Mouse (Mus musculus): ENCODE measurements around the gene Gm45208.

Gene Gm45208

GRCm38 (mm10) chrX:7775501-7776205, 53.6 kb downstream of the Gm45208 start:
- no peak for DNase-seq

- peak; percentile 53 for DNase-seq
Observed at GRCm38 (mm10) chrX:7776329-7777082, 54.5 kb downstream of the Gm45208 start.

GRCm38 (mm10) chrX:7778450-7779244, 56.6 kb downstream of the Gm45208 start:
- DNase-seq: no peak

- no peak for DNase-seq
Observed at GRCm38 (mm10) chrX:7779294-7779693, 57.2 kb downstream of the Gm45208 start.

Data from right cerebral cortex, postnatal 14 days (tissue).